Mouse (Mus musculus) heart, adult 2 months (tissue): Measurements from ENCODE around the gene Smim1. TPM values are rescaled to one million over a fixed set of nuclear protein-coding genes. Genes with fewer than 3 reads are reported as not detected.
A peak's percentile ranks its signal among the peaks of the same experiment; 100 is the strongest.

Source experiments
- DNase-seq, 2 experiments: peaks; one replicate each; pipeline ENCODE4 v3.0.0; 2021
- H3K27ac ChIP-seq: fragments of 200-600 bp; 2 replicates; pipeline ENCODE4 v1.8.1; 2022
- H3K27me3 ChIP-seq: fragments of 200-500 bp; 2 replicates; pipeline ENCODE4 v1.6.1; 2012; ENCODE audit warnings: mild to moderate bottlenecking, low read length, inconsistent platforms, mixed read lengths; ENCODE audit not compliant: control insufficient read depth, insufficient read depth
- H3K36me3 ChIP-seq: fragments of 200-500 bp; 2 replicates; pipeline ENCODE4 v1.6.1; 2012; ENCODE audit warnings: low read length, inconsistent platforms; ENCODE audit not compliant: control insufficient read depth, insufficient read depth
- H3K4me1 ChIP-seq: fragments of 200-500 bp; 2 replicates; pipeline ENCODE4 v1.6.1; 2011; ENCODE audit warnings: low read length; ENCODE audit not compliant: control insufficient read depth, insufficient read depth
- H3K4me3 ChIP-seq: fragments of 200-600 bp; 2 replicates; pipeline ENCODE4 v1.8.1; 2022
- H3K79me2 ChIP-seq: fragments of 200-500 bp; replicated peaks from 2 replicates; pipeline ENCODE4 v1.6.1; 2012; ENCODE audit warnings: mild to moderate bottlenecking, inconsistent platforms, low read length, moderate library complexity, mixed read lengths; ENCODE audit not compliant: control insufficient read depth, insufficient read depth
- H3K9ac ChIP-seq: fragments of 200-500 bp; 2 replicates; pipeline ENCODE4 v1.6.1; 2012; ENCODE audit warnings: low read depth, mild to moderate bottlenecking, control low read depth, inconsistent platforms, low read length, mixed read lengths
- CTCF ChIP-seq: fragments of 200-600 bp; IDR thresholded peaks from 2 replicates; pipeline ENCODE4 v1.8.1; 2022; ENCODE audit warnings: antibody characterized with exemption, mild to moderate bottlenecking, moderate library complexity
- EP300 ChIP-seq: fragments of 200-500 bp; IDR thresholded peaks from 2 replicates; pipeline ENCODE4 v1.6.1; 2011; ENCODE audit warnings: low read depth, low read length, control low read depth; ENCODE audit not compliant: insufficient read depth
- POLR2A ChIP-seq: fragments of 200-500 bp; IDR thresholded peaks from 2 replicates; pipeline ENCODE4 v1.6.1; 2011; ENCODE audit warnings: mild to moderate bottlenecking, low read depth, low read length, control low read depth; ENCODE audit not compliant: insufficient read depth
- WGBS: fragments of 180-500 bp; shearing (Covaris S2); methylation state at CpG from one replicate; pipeline ENCODE4 v1.1.7; 2018; 5-methylcytosine and 5-hydroxymethylcytosine counted together
- intact Hi-C: fragments of 180-260 bp; cut with DNase I; formaldehyde crosslinking; loops from one replicate; pipeline ENCODE4 v1.15.1; 2025
- polyA plus RNA-seq: library from polyadenylated mRNA; depleted of rRNA; stranded (reverse); fragments of >200 nt; gene quantifications from 2 replicates; pipeline ENCODE4 v1.2.3, GENCODE M21; 2012
- total RNA-seq, 2 experiments: library from RNA; stranded (reverse); gene quantifications; 2 replicates each; pipeline ENCODE4 v1.2.3; 2021

Gene Smim1
- total and polyA plus RNA-seq, 3 experiments, result 5.7 to 24.7 (median 7.8) TPM

DNA sequence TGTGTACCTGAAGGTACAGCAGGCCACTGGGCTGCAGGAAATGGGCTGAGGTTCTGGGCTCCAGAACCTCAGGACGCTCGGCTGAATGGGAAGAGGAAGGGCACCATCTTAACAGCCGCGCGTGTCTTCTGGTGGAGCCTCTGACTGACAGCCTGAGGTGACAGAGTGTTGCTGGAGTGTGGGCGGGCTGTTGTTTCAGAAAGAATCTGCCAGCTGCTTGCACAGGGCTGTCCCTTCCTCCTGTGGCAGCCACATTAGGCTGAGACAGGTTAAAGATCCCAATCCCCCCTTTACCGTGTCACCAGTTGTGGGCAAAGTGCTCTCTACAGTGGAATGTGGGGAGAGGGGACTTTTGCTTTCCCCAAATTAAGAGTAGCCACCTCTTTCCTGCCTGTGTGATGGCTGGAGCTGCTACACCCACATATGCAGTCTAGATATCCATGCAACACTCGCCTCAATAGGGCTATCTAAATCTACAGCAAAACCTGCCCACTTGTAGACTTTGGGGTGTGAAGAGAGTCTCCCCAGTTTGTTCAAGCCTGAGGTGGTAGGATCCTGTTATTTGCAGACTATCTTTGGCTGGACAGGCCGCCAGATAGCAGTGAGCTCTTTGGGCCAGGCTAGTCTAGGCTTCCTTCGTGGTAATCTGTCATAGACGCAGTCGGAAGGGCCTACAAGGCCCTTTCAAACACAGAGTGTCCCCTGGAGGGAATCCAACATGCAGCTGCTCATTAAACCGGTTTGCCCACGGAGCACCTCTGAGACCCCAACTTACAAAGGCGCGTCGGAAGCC lies 1.1 kb downstream of the Smim1 start:
- Histone ChIP-seq H3K9ac (peak overlapping the region; percentile 1; the same call in 1 of the 2 replicates), H3K27me3 (no peaks in the 10 kb centered on the region), H3K4me3 (peak overlapping the region; percentile 45), H3K79me2 (no peaks in the 10 kb centered on the region), H3K27ac (peak overlapping the region; percentile 24; the same call in 1 of the 2 replicates), H3K4me1 (no peaks in the 10 kb centered on the region), H3K36me3 (no peaks in the 10 kb centered on the region)
- TF ChIP-seq POLR2A (no peak), CTCF (no peak), EP300 (no peak)
- DNase-seq, result no peak
- intact Hi-C loops, result no loop called here
- 51% methylated on average over 17 of the region's 17 CpGs for WGBS

DNA sequence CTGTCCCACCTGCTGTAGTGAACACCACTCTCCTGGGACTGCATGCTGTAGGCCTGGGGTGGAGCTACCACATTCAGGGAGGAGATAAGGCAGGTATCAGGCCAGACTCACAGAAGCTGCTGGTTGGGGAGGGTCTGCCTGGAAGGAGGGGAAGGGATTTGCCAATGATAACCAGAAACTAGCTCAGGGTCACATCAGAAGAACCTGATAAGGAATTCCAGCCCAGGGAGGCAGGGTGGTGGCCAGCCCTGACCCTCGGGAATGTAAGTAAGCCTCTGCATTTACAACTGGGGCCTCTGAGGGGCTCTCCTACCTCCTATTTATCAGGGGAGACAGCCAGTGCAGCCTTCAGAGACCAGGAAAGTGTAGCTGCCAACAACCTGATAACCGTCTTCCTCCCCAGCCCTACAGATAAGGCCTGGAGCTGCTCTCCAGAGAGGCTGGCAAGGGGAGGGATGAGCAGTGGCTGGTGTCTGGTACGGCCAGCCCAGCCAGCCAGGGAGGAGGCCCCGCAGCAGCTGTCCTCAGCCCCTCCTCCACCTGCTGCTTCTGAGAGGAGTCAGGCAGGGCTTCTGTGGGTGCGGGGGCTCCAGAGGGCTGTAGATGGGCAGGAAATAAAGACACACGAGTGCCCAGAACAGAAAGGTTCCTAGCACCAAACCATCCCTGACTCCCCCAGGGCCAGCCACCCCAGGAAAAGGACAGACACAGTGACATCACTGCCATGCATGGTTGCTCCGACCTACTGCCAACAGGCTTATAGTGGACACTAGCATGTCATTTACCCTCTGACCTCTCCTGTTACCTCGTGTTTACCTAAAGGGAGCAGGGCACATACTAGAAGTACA lies 2.1 kb downstream of the Smim1 start:
- Histone ChIP-seq H3K4me3 (no peak overlapping the region), H3K9ac (no peak overlapping the region)
- DNase-seq, result peak in 1 of 2 experiments; percentile 38

DNA sequence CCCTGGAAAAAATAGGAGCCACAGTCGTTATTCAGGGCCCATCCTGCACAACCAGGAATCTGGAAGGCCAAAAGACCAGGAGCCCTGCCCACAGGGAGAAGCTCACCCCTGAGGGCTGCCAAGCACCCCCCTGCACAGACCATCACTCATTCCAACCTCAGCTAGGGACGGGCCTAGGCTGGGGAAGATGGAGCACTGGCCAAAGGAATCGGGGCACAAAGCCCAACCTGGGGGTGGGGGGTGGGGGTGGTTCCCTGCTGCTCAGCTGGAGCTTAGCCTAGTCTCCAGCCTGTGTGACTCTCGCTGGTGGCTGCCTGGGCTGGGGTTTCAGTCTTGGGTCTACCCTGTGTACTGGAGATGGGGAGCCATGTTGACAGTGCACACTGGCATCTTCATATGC lies 3.2 kb downstream of the Smim1 start:
- Histone ChIP-seq H3K9ac (no peak overlapping the region), H3K4me3 (no peak overlapping the region), H3K36me3 (no peaks in the 10 kb centered on the region), H3K27me3 (no peaks in the 10 kb centered on the region), H3K79me2 (no peaks in the 10 kb centered on the region), H3K4me1 (no peaks in the 10 kb centered on the region), H3K27ac (no peak overlapping the region)
- whole genome bisulfite sequencing, result 35% methylated on average over 4 of the region's 4 CpGs
- no peak for DNase-seq
- TF ChIP-seq EP300, result no peak
- no peak for TF ChIP-seq POLR2A
- no peak for TF ChIP-seq CTCF
- intact Hi-C loops, result no loop called here

More for the DNA sequence above, 2.1 kb downstream of the Smim1 start:
- Histone ChIP-seq H3K79me2 (no peaks in the 10 kb centered on the region), H3K27me3 (no peaks in the 10 kb centered on the region), H3K36me3 (no peaks in the 10 kb centered on the region), H3K27ac (no peak overlapping the region), H3K4me1 (no peaks in the 10 kb centered on the region)
- 20% methylated on average over 8 of the region's 8 CpGs for WGBS
- TF ChIP-seq EP300 (no peak), CTCF (no peak), POLR2A (no peak)
- intact Hi-C loops, result no loop called here

DNA sequence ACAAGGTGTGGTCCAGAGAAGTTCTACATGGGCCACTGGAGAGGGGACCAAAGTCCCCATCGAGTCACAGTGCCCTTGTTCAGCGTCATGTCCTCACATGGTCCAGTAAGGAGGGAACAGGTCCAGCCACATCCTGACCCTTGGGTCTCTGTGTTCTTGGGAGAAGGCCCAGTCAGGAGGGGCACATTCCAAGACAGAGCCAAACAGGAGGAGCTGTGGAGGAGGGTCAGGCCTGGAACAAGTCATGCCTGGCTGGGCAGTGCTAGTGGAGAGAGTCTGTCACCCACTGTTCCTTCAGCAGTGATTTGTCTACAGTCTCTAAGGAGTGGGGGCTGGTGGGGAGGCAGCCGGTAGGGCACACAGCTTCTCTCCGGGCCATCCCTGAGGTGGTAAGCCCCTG lies 3.6 kb downstream of the Smim1 start:
- WGBS, result 55% methylated on average over 4 of the region's 4 CpGs
- Histone ChIP-seq H3K9ac (no peak overlapping the region), H3K27ac (no peak overlapping the region), H3K36me3 (no peaks in the 10 kb centered on the region), H3K27me3 (no peaks in the 10 kb centered on the region), H3K4me1 (no peaks in the 10 kb centered on the region), H3K4me3 (no peak overlapping the region), H3K79me2 (no peaks in the 10 kb centered on the region)
- intact Hi-C loops, result no loop called here
- TF ChIP-seq EP300 (no peak), CTCF (no peak), POLR2A (no peak; the same call in 1 of the 2 replicates)
- peak in 1 of 2 experiments; percentile 54 for DNase-seq

DNA sequence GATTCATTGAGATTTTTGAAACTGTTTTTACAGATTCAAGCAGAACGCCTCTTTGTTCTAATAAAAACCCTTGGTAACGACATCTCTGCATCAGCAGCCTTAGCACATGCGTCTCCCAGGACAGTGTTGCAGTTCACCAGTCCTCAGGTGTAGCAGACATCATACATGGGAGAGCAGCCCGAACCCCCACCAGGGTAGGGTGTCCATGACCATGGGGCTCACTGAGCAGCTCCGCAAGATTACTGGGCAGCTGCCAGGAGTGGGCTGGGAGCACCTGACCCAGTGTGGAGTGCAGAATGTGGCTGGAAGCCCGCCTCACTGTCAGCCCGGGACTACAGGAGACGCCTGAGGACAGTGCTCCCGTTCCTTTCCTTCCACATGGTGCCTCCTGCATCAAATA lies 4.6 kb downstream of the Smim1 start:
- no peaks in the 10 kb centered on the region for H3K36me3 ChIP-seq
- no peak overlapping the region for H3K9ac ChIP-seq
- no peak for TF ChIP-seq CTCF
- TF ChIP-seq EP300, result no peak
- TF ChIP-seq POLR2A, result no peak
- intact Hi-C loops, result no loop called here
- 85% methylated on average over 9 of the region's 9 CpGs for WGBS
- DNase-seq, result no peak
- H3K79me2 ChIP-seq, result no peaks in the 10 kb centered on the region
- no peak overlapping the region for H3K27ac ChIP-seq
- H3K4me3 ChIP-seq, result no peak overlapping the region
- no peaks in the 10 kb centered on the region for H3K4me1 ChIP-seq
- no peaks in the 10 kb centered on the region for H3K27me3 ChIP-seq
